Mouse (Mus musculus): ENCODE results near the gene Smim24.

GRCm38 (mm10) chr10:81379809-81380378 lies 13.0 kb upstream of the Smim24 start:
- no peak for TF ChIP-seq CTCF (IDR thresholded peaks at IDR 0.05; ENCODE audit: low read depth, low read length)
- no peak for TF ChIP-seq POLR2A (IDR thresholded peaks at IDR 0.05; ENCODE audit: insufficient read depth, low read length)
- no peak for TF ChIP-seq EP300 (IDR thresholded peaks at IDR 0.05; ENCODE audit: insufficient read depth, low read depth, low read length)

All from ES-Bruce4 (cell line).